Comparison of ENCODE assay signal across 12 mouse cellular contexts in genomic region chr11:86010458-86010857, GRCm38 (mm10).
"Had no signal": no experiment of that assay in that cellular context is flagged by ENCODE, and none has a peak within 500 bp of the region (broad histone marks: within the 10 kb centered on the region; RNA-seq: fewer than 3 reads in every experiment).

No protein-coding gene starts in this region.

- DNase-seq: retina, postnatal 1 day; right cerebral cortex, adult 18-20 months; right cerebral cortex, postnatal 14 days; right cerebral cortex, postnatal 25 days; right cerebral cortex, postnatal 4 days; spleen, adult 18-20 months; thymus, adult 18-20 months; thymus, adult 2 months; thymus, postnatal 14 days; thymus, postnatal 25 days; thymus, postnatal 36 days; thymus, postnatal 4 days had no signal
